Mouse (Mus musculus): ENCODE results near the gene Btg4.

Btg4 gene

DNA sequence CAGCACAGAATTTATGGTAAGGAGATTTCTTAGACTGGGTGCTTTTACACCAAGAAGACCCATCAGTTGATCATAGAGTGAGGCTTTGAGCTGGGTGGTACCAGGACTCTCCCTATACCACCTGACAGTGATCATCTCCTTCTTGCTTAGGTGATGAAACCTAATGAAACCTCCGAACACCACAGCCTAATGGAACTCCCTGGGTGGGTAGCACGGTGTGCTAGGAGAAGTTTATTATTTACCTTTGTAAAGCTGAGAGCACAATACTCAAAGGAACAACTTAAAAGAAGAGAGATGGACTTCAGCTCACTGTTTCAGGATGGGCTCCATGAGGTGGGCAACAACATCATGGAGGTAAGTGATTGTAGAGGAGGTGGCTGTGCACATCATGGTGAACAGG lies at the start of gene Btg4:
TSS of gene Btg4 (plus strand) at position 301 of the 400 bp plus-strand sequence.
- DNase-seq (ENCODE audit: low spot score in 2 of 2), result no peak

DNA sequence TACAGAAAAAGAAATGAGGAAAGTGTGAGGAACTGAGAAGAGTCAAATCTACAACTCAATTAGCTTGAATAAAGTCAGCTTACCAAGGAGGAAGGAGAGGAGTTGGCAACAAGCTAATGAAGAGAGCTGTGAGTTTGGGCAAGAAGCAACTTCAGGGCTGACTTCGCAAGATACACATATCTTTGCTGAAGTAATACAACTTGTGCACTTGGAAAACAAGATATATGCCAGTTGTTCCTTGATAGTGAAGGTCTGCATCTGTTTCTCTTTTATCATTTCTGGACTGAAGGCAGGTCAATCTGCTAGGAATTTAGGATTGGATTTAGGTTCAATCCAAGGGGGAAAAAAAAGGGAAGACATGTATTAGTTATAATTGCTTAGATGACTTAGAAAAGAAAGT lies 47.1 kb upstream of the Btg4 start:
- no peak for DNase-seq (ENCODE audit: low spot score in 2 of 2)

DNA sequence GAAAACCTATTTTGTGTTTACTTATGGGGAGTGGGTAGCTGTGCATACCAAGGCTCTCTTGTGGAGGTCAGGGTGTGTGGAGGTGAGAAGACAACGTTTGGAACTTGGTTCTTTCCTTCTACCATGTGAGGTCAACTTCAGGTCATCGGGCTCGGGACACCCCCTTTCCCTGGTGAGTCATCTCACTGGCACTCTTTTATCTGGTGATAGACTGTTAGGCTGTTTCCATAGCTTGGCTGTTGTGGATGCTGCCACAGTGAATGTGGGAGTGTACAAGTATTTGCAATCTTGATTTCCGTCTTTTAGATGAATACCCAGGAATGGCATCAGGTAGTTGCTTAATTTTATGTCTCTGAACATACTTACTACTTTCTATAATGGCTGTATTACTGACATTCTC lies 45.0 kb upstream of the Btg4 start:
- DNase-seq (ENCODE audit: low spot score in 2 of 2), result no peak

DNA sequence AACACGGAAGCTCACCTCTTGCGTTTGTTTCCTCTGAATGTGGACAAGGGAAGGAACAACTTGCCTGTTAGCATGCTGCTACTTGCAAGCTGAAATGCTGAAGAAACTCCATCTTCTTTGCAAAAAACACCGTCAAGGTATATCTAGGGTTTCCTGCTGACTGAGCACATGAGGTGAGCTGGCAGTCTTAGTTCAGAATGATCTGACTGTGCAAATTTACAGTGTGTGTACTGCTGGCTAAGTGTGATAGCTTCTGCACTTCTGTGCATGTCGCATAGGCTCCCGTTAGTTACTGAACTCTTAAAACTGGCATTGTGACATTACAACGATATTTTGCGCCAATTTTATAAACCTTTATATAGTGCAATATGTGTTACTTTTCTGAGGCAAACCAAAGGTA lies 41.0 kb upstream of the Btg4 start:
- no peak for DNase-seq (ENCODE audit: low spot score in 2 of 2)

DNA sequence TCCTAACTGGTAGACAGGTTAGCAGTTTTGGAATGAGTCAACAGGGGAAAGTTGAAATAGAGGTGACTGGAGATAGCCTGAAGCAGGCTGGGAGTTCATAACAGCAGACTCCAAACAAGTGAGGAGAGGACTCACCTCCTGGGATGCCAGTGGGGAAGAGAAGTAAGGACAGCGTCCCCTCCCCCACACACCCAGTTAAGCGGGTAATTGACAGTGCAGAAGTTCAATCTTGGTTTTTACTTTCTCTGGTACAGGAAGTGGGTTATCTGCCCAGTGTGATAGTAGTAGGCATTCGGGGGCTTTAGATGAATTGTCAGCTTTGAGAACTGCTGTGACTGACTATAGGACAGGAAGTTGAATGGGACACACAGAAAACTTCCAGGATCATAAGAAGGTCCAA lies 40.4 kb upstream of the Btg4 start:
- no peak for DNase-seq (ENCODE audit: low spot score in 2 of 2)

DNA sequence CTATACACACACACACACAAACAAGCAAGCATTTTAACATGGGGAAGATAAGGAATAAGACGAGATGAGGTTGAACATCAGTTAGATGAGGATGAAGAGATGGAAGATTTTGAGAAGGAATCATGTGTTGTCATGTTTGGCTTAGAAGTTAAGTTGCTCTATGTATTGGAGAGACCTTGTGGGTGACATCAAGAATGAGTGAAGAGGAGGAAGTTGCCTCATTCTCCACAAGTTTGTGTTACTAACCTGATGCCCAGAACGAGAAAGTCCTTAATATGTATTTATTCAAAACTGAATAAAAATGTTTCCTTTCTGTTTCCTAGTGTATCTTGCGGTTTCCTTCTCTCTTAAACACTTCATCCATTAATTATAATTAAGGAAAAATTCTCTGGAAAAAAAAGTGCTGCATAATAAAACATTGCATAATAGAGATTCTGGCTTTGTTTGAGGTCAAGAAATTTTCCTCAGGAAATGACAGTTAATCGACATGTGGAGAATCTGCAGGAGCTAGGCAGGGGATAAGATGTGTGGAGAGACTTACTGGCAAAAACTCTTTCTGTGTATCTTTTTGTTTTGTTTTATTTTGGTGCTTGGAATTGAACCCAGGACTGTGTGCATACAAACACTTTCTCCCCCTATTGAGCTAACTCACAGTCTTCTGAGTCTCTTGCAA lies 39.4 kb upstream of the Btg4 start:
- no peak for DNase-seq (ENCODE audit: low spot score in 2 of 2)

DNA sequence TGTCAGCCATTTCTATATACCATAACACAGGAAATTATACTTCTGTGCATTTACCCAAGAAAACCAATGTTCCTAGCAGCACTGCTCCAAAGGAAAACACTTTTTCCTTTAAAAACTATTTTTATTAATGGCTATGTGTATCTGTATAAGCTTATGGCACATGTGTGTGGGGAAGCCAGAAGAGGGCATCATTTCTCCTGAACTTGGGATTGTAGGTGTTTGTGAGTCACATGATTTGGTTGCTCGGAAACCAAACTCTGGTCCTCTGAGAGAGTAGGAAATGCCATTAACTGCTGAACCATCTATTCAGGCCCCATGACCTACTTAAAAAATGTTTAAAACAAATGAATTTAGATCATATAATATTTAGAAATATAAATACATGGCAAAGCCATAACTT lies 33.7 kb upstream of the Btg4 start:
- no peak for DNase-seq (ENCODE audit: low spot score in 2 of 2)

DNA sequence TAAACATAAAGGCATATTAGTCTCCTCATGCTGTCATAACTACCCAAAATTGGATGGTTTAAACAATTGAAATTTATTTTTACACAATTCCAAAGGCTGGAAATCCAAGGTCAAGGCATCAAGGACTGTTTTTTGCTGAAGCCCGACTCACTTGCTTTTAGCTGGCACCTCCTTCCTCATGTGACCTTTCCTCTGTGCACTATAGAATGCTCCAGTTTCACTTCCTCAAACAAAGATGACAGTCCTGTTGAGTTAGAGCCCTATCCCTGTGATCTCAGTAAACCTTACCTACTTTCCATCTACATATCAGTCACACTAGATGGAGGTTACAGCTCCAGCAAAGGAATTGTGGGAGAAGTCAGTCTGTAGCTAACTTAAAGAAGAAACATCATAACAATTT lies 30.6 kb upstream of the Btg4 start:
- peak; percentile 56 to 62 for DNase-seq (ENCODE audit: low spot score in 2 of 2)

DNA sequence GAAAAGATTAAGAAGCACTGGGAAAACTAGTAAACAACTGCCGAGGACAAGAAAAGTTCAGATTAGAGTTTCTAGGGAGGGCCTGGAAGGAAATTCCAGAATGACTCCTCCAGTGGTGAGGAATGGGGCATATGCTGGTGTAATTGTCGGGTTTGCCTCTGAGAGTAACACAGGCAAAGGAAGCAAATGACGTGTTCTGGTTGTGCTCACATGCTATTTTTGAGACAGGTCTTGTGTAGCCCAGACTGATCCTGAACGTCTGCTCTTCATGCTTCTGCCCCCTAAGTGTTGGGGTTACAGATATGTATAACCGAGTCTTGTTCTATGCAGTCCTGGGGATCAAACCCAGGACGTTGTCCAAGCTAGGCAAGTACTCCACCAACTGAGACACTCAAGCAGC lies 29.1 kb upstream of the Btg4 start:
- DNase-seq (ENCODE audit: low spot score in 2 of 2), result no peak

DNA sequence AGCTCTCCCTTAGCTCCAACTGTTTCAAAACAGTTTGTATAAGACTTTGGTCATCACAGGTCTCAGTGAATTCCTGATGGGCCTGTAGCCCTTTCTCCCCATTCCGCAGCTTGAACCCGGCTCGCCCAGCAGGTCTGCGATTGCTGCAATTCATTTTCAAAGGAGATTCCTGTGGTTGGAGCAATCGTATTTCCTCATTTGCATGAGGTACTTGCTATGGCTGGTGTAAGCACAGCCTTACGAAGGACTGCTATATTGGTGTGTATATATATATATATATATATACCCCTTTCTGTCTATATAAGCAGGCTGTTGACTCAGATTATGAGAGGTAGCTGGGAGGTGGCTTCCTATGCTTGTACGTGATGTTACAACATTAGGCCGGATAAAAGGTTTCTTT lies 28.4 kb upstream of the Btg4 start:
- no peak for DNase-seq (ENCODE audit: low spot score in 2 of 2)

DNA sequence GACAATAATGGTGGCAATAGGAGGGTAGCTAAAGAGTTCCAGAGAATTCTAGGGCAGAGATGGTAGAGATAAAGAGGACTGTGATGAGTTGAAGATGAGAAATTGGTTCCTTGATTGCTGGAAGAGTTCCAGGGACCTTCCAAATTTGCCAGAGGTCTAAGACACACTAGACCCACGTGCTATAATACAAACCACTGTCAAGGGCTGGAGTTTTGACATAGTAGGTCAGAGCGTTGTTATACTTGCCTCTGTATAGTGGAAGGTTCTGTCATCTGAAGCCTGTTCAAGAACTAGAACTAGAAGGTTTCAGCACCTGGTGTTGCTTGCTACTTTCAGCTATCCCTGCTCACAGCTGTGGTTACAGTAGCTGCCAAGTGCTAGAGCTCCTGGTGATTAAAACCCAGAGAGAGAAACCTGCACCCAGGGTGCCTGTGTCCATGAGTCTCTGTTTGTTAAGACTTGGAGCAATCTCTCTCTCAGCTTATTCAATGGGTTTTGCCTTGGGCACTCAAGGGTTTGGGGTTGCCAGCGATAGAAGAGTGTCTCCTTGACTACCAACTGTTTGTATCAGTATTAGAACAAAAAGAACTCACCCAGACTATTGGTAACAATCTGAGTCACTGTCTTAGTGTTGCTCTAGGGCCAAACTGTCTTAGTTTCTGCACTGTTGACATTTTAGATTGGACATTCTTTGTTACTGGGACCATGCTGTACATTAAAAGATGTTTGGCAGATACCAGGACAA lies 27.7 kb upstream of the Btg4 start:
- DNase-seq (ENCODE audit: low spot score in 2 of 2), result no peak

DNA sequence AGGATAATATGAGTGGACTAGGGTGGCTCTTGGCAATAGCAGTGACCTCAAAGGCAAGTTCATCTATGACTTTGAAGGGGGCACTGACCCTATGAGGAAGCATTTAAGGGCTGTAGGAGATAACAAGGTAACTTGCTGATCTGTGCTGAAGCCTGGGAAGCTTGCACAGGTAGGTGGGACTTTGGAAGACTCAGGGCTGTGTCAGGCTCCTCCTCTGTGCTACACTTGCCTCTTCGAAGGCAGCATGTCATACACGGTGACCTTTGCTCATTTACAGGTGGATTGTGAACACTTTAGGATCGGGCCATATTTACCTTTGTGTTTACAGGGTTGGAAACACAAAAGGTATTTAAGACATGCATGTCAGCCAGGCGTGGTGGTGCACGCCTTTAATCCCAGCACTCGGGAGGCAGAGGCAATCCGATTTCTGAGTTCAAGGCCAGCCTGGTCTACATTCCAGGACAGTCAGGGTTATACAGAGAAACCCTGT lies 19.2 kb upstream of the Btg4 start:
- DNase-seq (ENCODE audit: low spot score in 2 of 2), result no peak

DNA sequence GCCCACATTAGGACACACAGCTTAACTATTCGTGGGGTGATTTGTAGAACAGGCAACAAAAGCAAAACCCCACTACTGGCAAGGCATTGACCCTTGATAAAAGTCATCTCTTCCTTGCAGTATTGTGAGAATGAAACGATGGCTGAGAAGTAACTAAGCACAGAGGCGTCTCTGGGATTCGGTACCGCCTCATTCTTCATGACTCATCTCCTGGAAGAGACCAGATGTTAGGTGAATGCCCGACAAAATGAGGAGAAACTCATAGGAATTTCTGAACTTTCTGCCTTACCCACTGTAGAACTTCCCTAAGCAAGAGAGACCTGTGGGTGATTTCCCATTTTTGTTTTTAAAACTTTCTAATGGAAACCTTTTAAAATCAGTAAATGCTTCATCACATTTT lies 18.6 kb upstream of the Btg4 start:
- DNase-seq (ENCODE audit: low spot score in 2 of 2), result no peak

DNA sequence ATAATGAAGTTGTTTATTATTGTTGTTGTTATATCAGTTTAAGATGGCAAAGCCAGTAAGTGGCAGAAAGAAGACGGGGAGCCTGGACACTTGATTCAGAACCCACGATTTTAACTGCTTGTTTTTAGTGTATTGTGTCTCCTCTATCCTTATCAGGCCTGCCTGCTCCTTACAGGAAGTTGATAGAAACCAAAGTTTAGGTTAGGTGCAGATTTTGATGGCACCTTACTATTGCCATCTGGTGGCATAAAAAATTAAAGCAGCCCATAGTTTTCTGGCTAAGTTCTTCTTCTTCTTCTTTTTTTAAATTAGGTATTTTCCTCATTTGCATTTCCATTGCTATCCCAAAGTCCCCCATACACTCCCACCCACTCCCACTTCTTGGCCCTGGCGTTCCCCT lies 8.5 kb upstream of the Btg4 start:
- DNase-seq (ENCODE audit: low spot score in 2 of 2), result peak; percentile 7 to 8

DNA sequence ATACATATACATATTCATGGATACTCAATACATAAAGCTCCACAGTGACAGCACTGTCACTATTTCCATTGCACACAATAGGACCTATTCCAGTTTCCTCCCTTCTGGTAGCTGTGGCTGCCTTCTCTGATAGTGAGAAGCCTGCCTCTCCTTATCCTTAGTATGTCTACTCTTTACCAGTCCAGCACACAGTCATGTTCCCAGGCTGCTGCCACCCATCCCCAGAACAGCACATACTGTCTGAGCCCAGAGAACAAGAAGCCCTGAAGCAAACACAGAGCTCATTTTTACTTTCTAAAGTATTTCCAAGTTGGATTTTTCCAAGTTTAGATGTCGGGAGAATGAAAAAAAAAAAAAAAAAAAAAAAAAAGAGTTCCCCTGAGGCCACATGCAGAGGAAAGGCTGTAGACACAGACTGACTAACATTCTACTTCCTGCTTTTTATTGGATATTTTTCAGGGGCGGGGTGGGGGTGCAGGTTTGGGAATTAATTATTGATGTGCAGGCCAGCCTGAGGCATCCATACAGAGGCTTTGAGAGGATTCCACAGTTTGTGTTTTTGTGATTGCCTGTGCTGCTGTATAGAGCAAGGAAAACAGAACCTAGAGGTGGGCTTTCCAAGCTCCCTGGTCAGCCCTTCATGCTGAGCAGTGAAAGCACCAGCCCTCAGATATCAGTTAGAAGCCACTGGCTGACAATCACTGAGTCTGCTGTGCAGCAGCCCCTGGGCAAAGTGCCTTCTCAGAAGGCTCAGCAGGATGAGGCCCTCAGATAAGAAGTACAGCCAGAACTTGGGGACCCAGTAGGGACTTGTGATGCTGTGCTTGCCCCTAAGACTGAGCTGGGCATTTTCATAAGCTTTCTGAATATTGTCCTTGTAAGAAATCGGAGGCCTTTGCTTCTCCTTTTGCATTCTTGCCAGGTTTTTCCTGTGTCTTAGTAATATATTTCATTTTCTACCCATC lies 4.1 kb upstream of the Btg4 start:
- no peak for DNase-seq (ENCODE audit: low spot score in 2 of 2)

DNA sequence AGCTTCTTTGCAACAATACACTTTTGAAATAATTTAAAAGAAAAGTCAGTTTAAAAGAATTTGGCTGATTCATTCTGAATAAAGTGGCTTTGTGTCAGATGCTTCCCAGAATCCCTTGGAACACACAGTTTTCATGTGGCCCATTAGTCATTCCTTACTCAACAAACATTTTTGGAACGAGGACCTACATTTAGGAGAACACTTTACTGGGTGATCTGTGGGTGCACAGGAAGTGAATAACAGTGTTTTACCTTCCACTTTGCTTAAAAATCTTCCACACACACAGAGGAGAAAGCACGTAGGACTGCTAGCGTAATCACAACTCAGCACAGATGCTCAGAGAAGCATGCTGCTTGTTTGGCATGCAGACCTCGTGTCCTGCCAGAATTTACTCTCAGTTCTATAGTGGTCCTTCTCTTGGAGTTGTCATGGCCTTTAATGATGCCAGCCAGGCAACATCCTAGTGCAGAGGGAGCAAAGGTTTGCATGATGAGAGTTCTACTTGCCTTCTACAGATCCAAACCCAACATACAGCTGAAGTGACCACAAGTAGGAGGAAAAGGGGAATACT lies 1.7 kb upstream of the Btg4 start:
- DNase-seq (ENCODE audit: low spot score in 2 of 2), result no peak

DNA sequence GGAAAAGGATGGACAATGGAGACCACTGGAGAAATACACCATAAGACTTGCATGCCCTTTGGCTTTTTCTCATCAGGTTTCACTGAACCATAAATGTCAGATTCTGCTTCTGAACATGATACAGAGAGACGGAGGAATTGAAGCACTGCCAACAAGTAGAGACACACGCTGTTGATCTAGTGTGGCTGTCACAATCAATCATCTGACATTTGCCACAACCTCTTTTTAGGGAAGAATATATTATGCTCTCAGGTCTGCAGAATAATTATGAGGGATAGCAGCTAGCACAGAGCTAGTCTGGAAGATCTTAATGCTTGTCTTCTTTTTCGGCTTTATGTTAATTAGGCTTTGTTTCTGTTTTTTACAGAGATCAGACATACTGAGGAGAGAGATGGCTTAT lies 7.5 kb downstream of the Btg4 start:
- no peak for DNase-seq (ENCODE audit: low spot score in 2 of 2)

DNA sequence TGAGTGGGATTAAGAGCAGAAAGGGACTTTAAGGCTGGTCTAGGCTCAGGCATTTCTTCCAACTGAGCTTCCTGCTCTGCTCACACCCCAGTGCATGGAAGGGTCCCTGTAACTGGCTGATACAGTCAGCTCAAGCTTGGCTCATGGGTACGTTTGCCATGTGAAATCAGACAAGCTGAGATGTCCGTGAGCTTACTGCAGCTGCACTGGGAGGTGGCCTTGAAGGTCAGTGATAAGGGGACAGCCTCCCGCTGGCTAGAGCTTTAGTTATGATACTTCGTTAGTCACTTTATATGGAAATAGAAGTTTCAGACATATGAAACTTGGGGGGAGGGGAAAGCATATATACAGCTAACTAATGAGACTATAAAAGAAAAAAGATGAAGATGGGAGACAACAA lies 10.1 kb downstream of the Btg4 start:
- no peak for DNase-seq (ENCODE audit: low spot score in 2 of 2)

DNA sequence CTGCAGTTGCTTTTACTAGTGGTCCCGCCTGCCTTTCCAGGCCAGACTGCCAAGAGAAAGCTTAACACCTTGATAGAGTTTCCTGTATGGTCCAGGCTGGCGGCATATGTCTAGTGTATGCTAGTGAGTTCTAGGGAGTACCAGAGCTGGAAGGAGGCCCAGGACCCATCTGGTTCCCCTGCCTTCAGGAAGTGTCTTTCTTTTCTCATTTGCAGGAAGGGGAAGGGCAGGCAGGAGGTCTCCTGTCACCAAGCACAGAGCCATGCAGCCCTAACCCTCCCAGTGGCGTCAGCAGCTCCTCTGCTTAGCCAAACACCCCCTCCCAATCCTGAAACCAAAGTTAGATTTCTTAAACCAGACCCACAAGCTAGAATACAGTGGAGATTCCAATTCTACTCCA lies 15.1 kb downstream of the Btg4 start:
- DNase-seq (ENCODE audit: low spot score in 2 of 2), result no peak

DNA sequence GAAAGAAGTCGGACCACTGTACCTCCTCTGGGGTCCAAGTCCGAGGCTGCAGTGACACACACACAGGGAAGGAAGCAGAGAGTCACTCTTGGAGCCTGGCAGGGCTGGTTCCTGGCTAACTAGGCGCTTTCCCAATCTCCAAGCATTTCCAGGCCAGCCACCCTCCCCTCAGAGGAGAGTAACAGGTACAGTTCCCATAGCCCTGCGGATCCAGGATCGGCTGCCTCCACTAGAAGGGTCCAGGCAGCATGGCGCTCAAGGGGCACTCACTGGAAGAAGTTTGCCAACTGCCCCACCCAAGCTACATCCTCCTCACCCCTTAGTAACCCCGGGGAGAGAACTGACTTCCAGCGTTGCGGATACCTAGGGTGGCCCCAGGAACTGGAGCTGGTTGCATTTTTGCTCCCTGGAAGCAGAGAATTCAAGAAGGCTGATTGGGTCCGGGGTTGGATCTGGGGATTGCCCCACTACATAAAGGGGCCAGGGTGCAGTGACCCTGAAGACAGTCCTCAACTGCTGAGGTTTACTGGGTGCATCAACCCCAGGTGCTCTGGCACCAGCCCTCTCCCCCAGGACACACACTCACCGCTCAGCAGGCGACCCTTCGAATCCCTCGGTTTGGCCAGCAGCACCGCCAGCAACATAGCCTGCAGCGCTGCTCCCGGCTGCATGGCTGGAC lies 15.7 kb downstream of the Btg4 start:
- DNase-seq (ENCODE audit: low spot score in 2 of 2), result no peak

DNA sequence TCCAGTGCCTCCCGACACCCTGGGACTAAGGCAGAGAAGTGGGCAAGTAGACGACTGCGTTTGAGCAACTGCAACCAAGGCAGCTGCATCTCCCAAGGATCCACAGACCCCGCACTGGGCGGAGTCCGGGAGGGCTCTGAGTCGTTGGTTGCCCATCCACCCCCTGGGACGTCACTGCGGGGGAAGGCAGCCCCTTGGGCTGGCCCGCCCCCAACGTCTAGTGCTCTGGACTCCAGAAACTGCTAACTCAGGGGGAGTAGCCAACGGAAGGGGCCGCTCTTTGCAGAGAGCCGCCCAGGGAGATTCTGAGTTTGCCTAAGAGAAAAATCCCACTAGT lies 16.2 kb downstream of the Btg4 start, which contains the start of gene Layn:
TSS of gene Layn (minus strand) at position 116 of the 337 bp plus-strand sequence.
- peak; percentile 43 to 50 for DNase-seq (ENCODE audit: low spot score in 2 of 2)

Measured in spleen, postnatal 36 days (tissue).